Mouse (Mus musculus): ENCODE results near the gene Vmn2r103. TPM values are rescaled to one million over a fixed set of nuclear protein-coding genes. Genes with fewer than 3 reads are reported as not detected.

Vmn2r103 gene
- not detected in 2 replicates for polyA plus RNA-seq (2012; rRNA removed)

GRCm38 (mm10) chr17:19773063-19773462, at the start of gene Vmn2r103:
Gene Vmn2r103 (plus strand): TSS chr17:19773363.
- Histone ChIP-seq H3K4me3 (ENCODE audit: insufficient read depth, low read depth, low read length) (no peak within 1 kb of the TSS), H3K36me3 (ENCODE audit: control insufficient read depth, insufficient read depth, low read length) (no peaks in the 10 kb centered on the region), H3K27ac (ENCODE audit: insufficient read depth, low read depth, low read length) (no peak within 1 kb of the TSS), H3K4me1 (ENCODE audit: control insufficient read depth, insufficient read depth, low read length) (no peaks in the 10 kb centered on the region), H3K27me3 (replicated peaks; ENCODE audit: control insufficient read depth, insufficient read depth, low read length) (no peaks in the 10 kb centered on the region)
- WGBS = 50% methylated on average over 4 of the region's 4 CpGs
- no peak for DNase-seq
- TF ChIP-seq POLR2A (IDR thresholded peaks at IDR 0.05; ENCODE audit: low read depth, low read length) = no peak
- no peak for TF ChIP-seq CTCF (conservative IDR thresholded peaks at IDR 0.05; ENCODE audit: insufficient read depth, insufficient read length, low read depth, low read length)

GRCm38 (mm10) chr17:19778994-19779393, 5.8 kb downstream of the Vmn2r103 start:
- no peak for TF ChIP-seq POLR2A (IDR thresholded peaks at IDR 0.05; ENCODE audit: low read depth, low read length)
- no peak for TF ChIP-seq CTCF (conservative IDR thresholded peaks at IDR 0.05; ENCODE audit: insufficient read depth, insufficient read length, low read depth, low read length)
- Histone ChIP-seq H3K27me3 (replicated peaks; ENCODE audit: control insufficient read depth, insufficient read depth, low read length) (no peaks in the 10 kb centered on the region), H3K4me3 (ENCODE audit: insufficient read depth, low read depth, low read length) (no peak overlapping the region), H3K27ac (ENCODE audit: insufficient read depth, low read depth, low read length) (no peak overlapping the region), H3K4me1 (ENCODE audit: control insufficient read depth, insufficient read depth, low read length) (no peaks in the 10 kb centered on the region), H3K36me3 (ENCODE audit: control insufficient read depth, insufficient read depth, low read length) (no peaks in the 10 kb centered on the region)
- no peak for DNase-seq
- WGBS = 85% methylated on average over 4 of the region's 4 CpGs

DNA sequence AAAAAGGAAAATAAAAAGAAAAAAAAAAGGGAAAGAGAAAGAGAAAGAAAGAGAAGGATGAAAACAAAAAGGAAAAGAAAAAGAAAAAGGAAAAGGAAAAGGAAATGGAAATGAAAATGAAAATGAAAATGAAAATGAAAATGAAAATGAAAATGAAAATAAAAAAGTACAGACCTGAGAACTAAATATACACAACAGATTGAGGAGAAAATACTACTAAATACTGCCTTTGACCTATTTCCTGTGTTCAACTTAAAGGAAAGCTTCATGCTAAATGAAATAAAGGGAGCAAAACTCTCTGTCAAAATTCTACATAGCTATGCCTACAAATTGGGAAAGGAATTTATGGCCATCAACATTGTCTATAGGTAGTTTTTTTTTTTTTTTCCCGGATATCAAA, 16.1 kb downstream of the Vmn2r103 start:
- Histone ChIP-seq H3K27me3 (replicated peaks; ENCODE audit: control insufficient read depth, insufficient read depth, low read length) (no peaks in the 10 kb centered on the region), H3K4me3 (ENCODE audit: insufficient read depth, low read depth, low read length) (no peak overlapping the region), H3K4me1 (ENCODE audit: control insufficient read depth, insufficient read depth, low read length) (no peaks in the 10 kb centered on the region), H3K36me3 (ENCODE audit: control insufficient read depth, insufficient read depth, low read length) (no peaks in the 10 kb centered on the region), H3K27ac (ENCODE audit: insufficient read depth, low read depth, low read length) (no peak overlapping the region)
- WGBS = 71% methylated on average over 1 of the region's 1 CpGs
- TF ChIP-seq CTCF (conservative IDR thresholded peaks at IDR 0.05; ENCODE audit: insufficient read depth, insufficient read length, low read depth, low read length) (no peak), POLR2A (IDR thresholded peaks at IDR 0.05; ENCODE audit: low read depth, low read length) (no peak)
- no peak for DNase-seq

Other genes starting within 250 kb of the Vmn2r103 start
- not detected in 2 replicates for gene Vmn2r101, start 196.1 kb upstream of the Vmn2r103 start, polyA plus RNA-seq (2012; rRNA removed)
- not detected in 2 replicates for gene Vmn2r102, start 113.0 kb upstream of the Vmn2r103 start, polyA plus RNA-seq (2012; rRNA removed)

Measured in kidney, adult 2 months (tissue).